Mouse (Mus musculus) midbrain, embryonic 14.5 days (tissue): ENCODE results near the gene Sh2d4b. TPM values are rescaled to one million over a fixed set of nuclear protein-coding genes. Genes with fewer than 3 reads are reported as not detected.

Experiments
- ATAC-seq: fragments of 200-750 bp; cut with Nextera tagmentation; 2 replicates; pipeline ENCODE4 v1.8.0; 2017; ENCODE audit warnings: moderate number of reproducible peaks, moderate library complexity; ENCODE audit not compliant: low FRiP score, low TSS enrichment
- DNase-seq: peaks from one replicate; pipeline ENCODE4 v3.0.0-alpha.2; 2015
- H3K27ac ChIP-seq: fragments of 300-500 bp; sonication (generic); replicated peaks from 2 replicates; pipeline ENCODE4 v1.5.1; 2014; ENCODE audit warnings: mild to moderate bottlenecking, low read depth, low read length, moderate library complexity
- H3K27me3 ChIP-seq: fragments of 300-500 bp; sonication (generic); 2 replicates; pipeline ENCODE4 v1.6.1; 2014; ENCODE audit warnings: low read length, control low read depth, mixed read lengths; ENCODE audit not compliant: control insufficient read depth, insufficient read depth
- H3K36me3 ChIP-seq: fragments of 300-500 bp; sonication (generic); 2 replicates; pipeline ENCODE4 v1.6.1; 2014; ENCODE audit warnings: low read length, control low read depth; ENCODE audit not compliant: control insufficient read depth, insufficient read depth
- H3K4me1 ChIP-seq: fragments of 300-500 bp; sonication (generic); 2 replicates; pipeline ENCODE4 v1.6.1; 2014; ENCODE audit warnings: mild to moderate bottlenecking, antibody characterized with exemption, low read length, control low read depth; ENCODE audit not compliant: control insufficient read depth, insufficient read depth
- H3K4me2 ChIP-seq: fragments of 300-500 bp; sonication (generic); 2 replicates; pipeline ENCODE4 v1.6.1; 2014; ENCODE audit warnings: mild to moderate bottlenecking, low read length, moderate library complexity
- H3K4me3 ChIP-seq: fragments of 300-500 bp; sonication (generic); replicated peaks from 2 replicates; pipeline ENCODE4 v1.5.1; 2014; ENCODE audit warnings: low read depth, low read length
- H3K9ac ChIP-seq: fragments of 300-500 bp; sonication (generic); replicated peaks from 2 replicates; pipeline ENCODE4 v1.6.1; 2014; ENCODE audit warnings: mild to moderate bottlenecking, low read length, moderate library complexity
- H3K9me3 ChIP-seq: fragments of 300-500 bp; sonication (generic); 2 replicates; pipeline ENCODE4 v1.6.1; 2016; ENCODE audit warnings: low read length, control low read depth, mixed read lengths; ENCODE audit not compliant: control insufficient read depth
- WGBS: fragments of 180-500 bp; shearing (Covaris S2); extraction: QIAGEN DNeasy Blood & Tissue Kit; methylation state at CpG from one replicate; pipeline ENCODE4 v1.1.7; 2014; 5-methylcytosine and 5-hydroxymethylcytosine counted together
- polyA plus RNA-seq: library from polyadenylated mRNA; unstranded; fragments of >200 nt; fragmentation: Nextera tagmentation; extraction: Ambion mirVana; gene quantifications from 2 replicates; pipeline ENCODE4 v1.2.1, GENCODE M21; 2014

The Sh2d4b gene
- polyA plus RNA-seq, 1 experiment from 2014 or later, result 2.6 TPM

DNA sequence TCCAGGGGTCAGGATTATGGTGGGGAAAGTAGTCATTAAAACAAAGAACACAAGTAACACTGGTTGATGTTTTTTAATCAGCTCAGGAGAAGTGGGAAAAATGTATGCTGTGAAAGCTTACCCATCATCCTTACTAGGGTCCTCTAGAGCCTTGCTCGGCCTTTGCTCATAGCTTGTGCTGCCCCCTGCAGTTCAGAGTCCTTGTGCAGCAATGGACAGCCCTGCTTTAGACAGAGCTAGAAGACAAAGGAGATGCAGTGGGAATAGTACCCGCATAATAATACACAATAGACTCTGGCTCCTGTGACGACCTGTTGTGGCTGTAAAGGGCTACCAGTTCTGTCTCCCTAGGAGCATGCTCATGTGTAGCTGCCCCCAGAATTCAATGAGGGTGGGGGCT is 104.0 kb downstream of the Sh2d4b start:
- 13% methylated on average over 3 of the region's 3 CpGs for WGBS
- DNase-seq, result peak; percentile 67

DNA sequence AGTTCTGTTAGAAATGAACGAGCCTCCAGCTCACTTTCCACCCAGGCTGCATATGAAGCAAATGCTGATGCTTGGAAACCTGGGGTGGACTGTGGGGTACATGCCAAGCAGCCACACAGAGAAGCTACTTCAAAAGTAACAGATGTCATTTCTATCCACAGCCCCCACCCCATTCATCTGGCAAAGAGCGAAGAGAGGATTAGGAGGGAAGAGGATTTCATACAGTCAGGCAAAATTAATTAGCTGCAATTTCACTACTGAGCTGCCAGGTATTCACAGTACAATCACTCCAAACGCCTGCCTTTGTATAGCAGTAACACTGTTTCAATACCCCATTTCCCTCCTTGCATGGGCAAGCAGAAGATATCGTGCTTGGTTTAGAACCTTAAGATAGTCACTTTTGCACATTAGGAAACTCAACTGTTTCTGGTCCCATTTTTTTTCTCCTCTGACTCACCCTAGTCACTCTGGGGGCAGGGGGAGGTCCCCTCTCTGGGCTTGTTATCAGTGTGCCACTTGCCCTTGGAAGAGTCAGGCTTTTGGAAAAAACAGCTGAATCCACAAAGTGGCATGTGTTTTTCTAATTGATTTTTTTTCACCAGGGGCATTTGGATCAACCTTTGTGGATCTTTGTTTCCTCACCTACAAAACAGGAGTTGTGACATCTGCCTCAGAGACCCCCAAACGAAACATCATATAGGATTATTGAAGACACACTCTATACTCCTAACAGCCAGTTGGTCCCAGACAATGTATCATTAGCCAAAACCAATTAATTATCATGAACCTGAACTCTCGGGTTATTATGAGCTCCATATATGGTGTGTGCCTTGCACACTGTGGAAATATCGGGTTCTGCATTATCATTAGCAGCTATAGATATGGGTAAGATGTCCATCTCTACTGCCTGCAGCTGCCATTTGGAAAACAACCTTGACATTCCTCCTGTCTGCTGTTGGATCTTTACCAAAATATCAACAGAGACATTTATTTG is 123.7 kb downstream of the Sh2d4b start:
- H3K4me2 ChIP-seq, result no peak overlapping the region
- no peaks in the 10 kb centered on the region for H3K4me1 ChIP-seq
- DNase-seq (peak; percentile 32), ATAC-seq (no peak)
- WGBS, result 56% methylated on average over 7 of the region's 7 CpGs
- H3K9me3 ChIP-seq, result no peaks in the 10 kb centered on the region
- no peak overlapping the region for H3K27ac ChIP-seq
- H3K4me3 ChIP-seq, result no peak overlapping the region
- no peak overlapping the region for H3K9ac ChIP-seq
- H3K36me3 ChIP-seq, result no peaks in the 10 kb centered on the region
- no peaks in the 10 kb centered on the region for H3K27me3 ChIP-seq

More for the DNA sequence above, 104.0 kb downstream of the Sh2d4b start:
- H3K9ac ChIP-seq, result no peak overlapping the region
- no peak overlapping the region for H3K27ac ChIP-seq
- no peaks in the 10 kb centered on the region for H3K36me3 ChIP-seq
- no peak overlapping the region for H3K4me3 ChIP-seq
- H3K27me3 ChIP-seq, result no peaks in the 10 kb centered on the region
- H3K4me1 ChIP-seq, result no peaks in the 10 kb centered on the region
- ATAC-seq, result peak; percentile 40; the same call in 1 of the 2 replicates
- no peaks in the 10 kb centered on the region for H3K9me3 ChIP-seq
- no peak overlapping the region for H3K4me2 ChIP-seq

Other genes starting within 250 kb of the Sh2d4b start
- gene Tspan14, start 73.5 kb upstream of the Sh2d4b start, polyA plus RNA-seq, result 57.2 and 79.6 TPM in 2 replicates
- 70.4 and 80.1 TPM in 2 replicates for gene Fam213a, start 120.5 kb upstream of the Sh2d4b start, polyA plus RNA-seq
- gene Dydc2, start 175.9 kb upstream of the Sh2d4b start, polyA plus RNA-seq, result 0.28 and 1.3 TPM in 2 replicates
- gene Dydc1, start 179.6 kb upstream of the Sh2d4b start, polyA plus RNA-seq, result not detected in 2 replicates
- gene Mat1a, start 211.8 kb upstream of the Sh2d4b start, polyA plus RNA-seq, result not detected in 2 replicates
- gene Sftpa1, start 238.5 kb upstream of the Sh2d4b start, polyA plus RNA-seq, result not detected in 2 replicates